Mouse (Mus musculus): ENCODE results near the gene Supt5. TPM values are rescaled to one million over a fixed set of nuclear protein-coding genes. Genes with fewer than 3 reads are reported as not detected.

Gene Supt5
- 33.7 and 46.7 TPM in 2 replicates for polyA plus RNA-seq (2021; fragmentation: Nextera tagmentation)
- long read RNA-seq, experiment 1, partial matches to known transcripts: 16 of 18 reads
- long read RNA-seq, experiment 1, other reads (novel, unspliced or antisense): 2 of 18 reads
- long read RNA-seq, experiment 2, partial matches to known transcripts: 77 of 122 reads
- long read RNA-seq, experiment 2, other reads (novel, unspliced or antisense): 44 of 122 reads

DNA sequence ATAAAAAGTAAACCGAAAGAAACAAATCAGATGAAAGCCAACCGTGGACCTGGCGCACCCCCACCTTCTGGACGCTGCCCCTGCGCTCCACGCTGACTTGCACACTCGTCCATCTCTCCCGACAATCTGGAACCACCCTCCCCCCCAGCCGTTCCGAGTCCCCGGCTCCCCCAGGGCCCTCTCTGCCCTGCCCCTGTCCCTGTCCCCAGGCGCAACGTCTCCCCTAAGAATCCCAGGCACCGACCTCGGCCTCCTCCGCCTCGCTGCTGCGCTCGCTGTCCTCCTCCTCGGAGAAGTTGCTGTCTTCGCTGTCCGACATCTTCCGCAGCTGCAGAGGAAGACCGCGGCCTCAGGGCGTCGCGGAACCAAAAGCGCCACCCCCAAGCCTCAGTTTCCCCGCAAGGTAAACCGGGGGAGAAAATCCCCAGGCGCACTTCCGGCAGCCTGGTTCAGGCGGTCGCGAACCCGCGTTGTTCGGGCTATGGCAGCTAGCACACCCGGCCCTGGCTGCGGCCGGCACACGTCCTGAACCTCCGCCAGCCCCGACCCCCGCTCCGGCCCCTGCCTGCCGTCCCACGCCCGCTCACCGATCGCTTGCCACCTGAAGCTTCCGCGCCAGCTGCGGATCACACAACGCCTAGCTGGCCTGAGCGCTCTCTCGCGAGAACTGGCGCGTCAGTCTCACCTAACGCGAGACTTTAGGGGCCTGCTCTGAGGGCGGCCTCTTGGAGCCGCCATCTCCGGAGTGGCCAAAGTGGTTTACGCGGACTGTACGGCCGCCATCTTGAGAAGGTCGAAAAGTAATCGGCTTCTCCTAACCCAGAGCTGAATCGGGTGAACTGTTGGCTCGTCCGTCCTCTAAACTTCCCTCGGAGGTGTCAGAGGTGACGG is at the start of gene Supt5:
Gene Supt5, minus strand, starts transcription at position 639 of the 891 bp plus-strand sequence.

DNA sequence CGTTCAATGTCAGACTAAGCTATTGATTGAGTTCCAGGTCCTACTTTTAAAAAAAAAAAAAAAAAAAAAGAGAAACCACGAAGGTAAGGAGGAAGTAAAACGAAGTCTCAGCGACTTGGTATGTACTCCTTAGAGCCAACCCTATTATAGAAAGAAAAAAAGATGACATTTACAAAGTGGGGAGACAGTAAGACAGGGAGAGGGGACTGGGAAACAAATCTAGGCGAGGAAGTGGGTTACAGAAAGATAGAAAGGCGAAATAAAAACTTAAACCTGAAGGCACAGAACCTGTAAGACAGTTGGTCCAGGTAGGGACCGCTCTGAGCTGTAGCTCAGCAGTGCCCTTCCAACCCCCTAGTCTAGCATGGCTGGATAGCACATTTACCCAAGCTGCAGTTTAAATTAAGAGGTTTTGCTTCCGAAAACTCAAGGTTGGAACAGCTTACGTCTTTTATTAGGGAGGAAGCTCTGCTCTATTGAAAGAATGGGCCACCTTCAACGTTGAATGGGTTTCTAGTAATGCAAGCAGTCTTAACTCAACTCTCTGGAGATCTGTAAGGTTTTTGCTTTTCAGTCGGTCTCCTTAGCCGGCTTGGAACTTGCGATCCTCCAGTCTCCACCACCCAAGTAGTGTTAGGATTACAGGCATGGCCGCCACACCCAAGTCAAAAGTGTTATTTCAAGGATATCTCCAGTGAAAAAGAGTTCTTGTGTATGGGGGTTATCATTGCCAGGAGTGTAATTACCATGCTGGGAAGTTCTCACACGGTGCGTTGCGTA is 41.9 kb upstream of the Supt5 start, which contains the start of gene Zfp36:
Gene Zfp36, minus strand, starts transcription at position 17 of the 780 bp plus-strand sequence.

DNA sequence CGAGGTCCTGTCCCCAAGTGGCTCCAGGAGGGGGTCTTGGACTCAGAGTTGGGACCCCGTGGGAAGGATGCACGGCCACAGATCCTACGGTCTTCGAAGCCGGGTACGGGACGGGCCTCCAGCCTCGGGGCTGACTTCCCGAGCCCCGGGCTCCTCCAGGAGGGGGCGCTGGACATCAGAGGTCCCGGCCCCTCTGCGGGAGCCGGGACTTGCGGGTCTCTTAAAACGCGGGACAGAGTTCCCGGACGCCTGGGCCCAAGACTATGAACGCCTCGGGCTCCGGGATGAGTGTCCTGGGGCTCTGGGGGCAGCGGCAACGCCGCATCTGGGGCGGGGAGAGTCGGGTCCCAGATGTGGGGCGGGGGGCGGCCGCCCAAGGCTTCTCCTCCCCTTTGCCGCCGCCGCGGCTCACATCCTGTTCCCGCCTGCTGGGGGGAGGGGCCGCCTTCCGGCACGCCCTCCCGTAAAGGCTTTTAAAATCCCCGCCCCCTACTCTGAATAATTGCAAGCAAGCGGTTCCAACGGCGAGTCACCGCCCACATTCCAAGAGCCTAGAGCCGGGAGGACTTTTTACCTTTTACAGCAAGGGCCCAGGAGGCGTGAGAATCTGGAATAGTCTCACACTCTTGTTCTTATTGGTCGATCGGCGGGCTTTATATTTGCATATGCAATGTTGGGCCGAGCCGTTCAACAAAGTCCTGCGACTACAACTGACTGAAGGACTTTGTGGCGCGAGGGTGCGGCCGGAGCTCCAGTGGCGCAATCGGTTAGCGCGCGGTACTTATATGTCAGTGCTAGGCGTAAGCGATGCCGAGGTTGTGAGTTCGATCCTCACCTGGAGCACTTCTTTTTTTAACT is 33.9 kb upstream of the Supt5 start, which contains the start of gene Plekhg2:
Gene Plekhg2, minus strand, starts transcription at position 349 of the 858 bp plus-strand sequence.

DNA sequence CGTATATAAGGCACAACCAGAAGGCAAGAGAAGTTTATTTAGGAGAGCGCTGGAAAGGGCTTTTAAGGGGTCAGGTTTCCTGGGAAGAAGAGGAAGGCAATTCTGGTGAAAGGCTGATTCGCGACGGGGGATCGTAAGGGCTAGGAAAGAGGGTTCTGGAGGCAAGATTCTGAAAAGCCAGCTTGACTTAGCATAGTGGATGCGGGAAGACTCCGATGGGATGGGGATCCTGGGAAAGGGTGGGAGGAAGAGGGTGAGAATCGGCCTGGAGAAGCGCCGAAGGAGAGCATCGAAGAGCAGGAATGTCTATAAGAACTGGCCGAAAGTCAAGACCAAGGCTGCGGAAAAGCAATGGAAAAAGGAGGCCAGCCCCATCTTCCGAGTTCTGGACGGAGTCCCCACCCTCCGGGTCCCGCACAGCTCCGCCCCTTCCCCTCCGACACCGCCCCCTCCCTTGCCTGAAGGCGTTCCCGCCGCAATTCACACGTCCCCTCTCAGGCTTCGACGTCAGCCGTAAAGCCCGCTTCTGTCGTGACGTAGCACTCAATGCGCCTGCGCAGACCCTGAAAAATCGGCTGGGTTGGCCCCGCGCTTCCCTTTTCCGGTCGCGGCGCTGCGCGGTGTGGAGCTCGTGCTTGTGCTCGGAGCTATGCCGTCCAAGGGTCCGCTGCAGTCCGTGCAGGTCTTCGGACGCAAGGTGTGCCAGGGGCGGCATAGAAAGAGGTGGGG is 11.8 kb upstream of the Supt5 start, which contains the start of gene Rps16:
Gene Rps16, plus strand, starts transcription at position 498 of the 729 bp plus-strand sequence.

DNA sequence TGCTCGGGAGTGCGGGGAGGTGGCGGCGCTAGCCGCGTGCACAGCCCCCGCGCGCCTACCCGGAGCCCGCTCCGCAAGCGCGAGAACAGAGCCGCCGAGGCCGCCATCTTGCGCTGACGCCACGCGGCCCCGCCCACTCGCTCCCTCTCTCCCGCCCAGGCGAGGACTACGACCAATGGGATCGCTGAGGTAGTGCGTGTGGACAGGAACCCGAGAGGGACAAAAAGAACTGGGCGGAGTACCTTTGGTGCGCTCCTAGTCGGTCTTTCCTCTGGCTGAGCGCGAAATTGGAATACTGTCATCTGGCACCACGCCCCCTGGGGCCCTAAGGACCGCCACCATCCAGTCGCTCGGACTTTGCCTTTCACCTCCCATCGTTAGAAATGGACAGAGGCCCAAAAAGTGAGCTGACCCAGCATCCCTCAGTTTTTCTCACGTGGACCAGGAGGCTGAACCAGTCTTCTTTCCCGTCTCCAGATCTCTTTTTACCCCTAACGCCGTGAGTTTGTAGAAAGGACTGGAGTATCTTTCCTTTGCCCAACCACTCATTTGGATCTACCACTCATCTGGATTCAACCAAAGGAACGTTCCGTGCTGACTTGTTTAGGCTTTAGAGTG is 26.5 kb downstream of the Supt5 start, which contains the start of gene Timm50:
Gene Timm50, minus strand, starts transcription at position 147 of the 618 bp plus-strand sequence.

DNA sequence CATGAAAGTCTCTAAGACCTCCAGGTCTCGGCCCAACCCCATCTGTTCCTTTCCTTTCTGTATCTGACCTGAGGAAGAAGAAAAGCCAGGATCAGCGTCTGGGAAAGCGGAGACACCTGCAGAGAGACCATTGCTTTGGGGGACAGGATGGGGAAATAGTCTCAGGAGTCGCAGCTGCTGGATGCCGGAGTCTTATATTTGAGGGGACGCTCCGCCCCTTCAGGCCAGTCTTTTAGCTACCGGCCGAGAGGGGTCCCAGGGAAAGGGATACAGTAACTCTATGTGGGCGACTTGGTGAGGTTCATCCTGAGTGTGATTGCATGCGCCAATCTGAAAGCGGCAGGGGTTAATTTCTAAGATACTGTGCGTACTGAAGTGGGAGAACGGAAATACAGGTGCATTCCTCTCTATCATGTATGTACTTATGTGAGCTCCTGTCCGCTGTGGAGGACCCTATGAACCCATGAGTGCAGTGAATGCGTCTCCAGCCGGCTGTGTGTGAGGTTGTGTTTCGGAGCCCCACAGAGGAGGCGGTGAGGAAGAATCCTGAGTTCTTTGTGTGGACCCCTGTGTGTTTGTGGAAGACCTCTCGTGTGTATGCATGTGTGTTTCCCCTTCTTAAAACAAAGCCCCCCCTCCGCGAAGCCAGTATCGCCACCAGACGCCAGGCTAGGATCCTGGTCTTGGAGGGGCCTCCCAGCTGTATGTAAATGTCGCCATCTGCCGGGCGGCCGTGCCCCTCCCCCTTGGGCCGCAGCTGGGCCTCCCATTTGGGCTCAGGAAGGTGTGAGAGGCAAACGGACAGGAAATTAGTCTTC is 36.7 kb downstream of the Supt5 start, which contains the start of gene Dll3:
Gene Dll3, minus strand, starts transcription at position 623 of the 818 bp plus-strand sequence.

DNA sequence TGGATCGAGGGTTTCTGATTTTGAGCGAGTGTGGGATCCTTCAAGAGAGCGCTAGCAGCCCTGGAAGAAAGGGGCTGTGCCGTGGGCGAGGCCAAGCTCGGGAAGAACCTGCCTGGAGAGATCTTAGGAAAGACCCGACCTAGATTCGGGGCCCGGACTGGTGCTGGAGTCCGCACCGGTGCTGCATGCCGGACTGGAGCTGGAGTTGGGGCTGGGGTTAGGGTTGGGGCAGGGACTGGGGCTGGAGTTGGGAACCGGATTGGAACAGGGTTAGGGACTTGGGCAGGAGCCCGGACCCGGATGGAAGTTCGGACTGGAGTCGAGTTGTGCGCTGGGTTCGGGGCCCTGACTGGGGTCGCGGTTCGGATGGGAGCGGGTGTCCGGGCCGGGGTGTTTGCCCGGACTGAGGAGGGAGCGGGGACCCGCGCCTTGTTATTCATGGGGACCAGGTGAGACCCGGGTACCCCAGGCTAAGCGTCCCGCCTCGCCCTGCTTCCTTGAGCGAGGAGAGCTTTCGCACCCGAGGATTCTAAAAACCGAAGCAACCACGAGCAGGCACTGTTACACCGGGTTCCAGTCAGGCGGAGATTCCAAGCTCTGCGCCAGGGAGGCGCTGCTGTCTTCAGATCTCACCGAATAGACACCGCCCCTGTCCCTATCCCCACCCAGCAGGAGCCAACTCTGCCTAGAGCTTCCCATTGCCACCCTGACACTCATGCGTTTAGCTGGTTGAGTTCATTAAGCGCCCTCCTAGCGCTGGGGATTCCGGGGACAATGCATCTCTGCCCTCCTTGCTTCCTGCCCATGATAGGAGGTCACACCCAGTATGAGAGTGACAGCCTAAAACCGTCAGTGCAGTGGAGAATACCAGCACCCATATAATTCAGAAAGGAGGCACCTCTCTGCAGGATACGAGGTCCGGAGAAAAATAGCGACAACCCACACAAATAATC is 47.6 kb downstream of the Supt5 start, which contains the start of gene Selenov:
Gene Selenov, minus strand, starts transcription at position 549 of the 953 bp plus-strand sequence.

DNA sequence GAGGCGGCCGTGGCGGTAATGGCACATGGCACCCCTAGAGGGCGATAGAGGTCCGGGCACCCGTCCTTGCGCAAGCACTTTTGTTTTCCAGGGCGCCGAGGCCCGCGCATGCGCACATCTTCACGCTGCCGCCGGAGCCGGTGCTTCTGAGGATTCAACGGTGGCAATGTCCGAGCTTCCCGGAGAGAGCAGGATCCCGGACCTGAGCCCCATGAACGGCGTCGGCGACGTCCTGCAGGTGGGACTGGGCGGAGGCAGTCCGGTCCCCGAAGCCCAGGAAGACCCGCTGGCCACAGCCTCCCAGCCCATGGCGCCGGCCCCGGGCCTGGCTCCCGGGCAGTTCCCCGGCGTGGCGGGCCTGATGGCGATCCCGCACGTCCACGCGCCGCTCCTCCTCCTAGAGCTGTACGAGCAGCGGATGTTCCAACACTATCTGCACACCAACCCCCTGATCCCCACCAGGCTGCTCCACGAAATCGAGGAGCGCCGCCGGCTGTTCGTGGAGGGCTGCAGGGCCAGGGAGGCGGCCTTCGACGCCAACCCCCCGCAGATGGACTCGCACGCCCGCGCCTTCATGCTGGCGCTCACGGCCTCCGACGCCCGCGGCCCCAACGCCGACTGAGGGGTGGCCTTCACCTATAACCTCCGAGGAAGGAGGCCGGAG is 60.8 kb downstream of the Supt5 start, which contains the start of gene Eid2b:
Gene Eid2b, plus strand, starts transcription at position 125 of the 664 bp plus-strand sequence.

DNA sequence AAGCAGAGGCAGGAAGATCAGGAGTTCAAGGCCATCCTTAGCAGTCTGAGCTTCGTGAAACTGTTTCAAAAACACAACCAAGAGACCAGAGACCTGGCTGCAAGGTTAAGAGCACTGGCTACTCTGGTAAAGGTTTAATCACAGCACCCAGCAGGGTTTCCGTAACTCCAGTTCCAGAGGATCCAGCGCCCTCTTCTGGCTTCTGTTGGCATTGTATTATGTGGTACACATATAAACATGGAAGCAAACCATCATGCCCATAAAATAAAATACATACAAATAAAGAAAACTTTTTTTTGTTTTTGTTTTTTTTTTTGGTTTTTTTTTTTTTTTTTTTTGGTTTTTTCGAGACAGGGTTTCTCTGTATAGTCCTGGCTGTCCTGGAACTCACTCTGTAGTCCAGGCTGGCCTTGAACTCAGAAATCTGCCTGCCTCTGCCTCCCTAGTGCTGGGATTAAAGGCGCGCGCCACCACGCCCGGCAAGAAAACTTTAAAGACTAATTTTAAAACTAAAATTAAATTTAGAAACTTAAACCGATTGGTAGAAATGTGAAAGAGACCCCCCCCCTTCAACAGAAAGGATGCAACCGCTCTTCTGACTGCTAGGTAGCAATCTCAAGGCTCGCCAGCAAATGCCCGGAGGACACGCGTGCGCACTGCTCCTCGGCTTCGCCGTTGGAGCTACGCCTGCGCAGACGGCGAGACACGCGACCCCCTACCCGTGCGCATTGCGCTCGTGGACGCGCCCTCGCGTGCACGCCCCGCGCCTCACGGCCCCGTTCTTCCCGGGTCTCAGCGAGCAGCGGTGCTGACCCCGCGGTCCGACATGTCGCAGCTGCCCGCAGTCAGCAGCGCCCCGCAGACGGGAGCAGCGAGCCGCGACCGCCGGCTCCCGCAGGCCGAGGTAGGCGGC is 71.2 kb downstream of the Supt5 start, which contains the start of gene Eid2:
Gene Eid2, plus strand, starts transcription at position 753 of the 913 bp plus-strand sequence.

Other genes starting within 250 kb of the Supt5 start
- gene 9530053A07Rik, start 209.3 kb downstream of the Supt5 start, polyA plus RNA-seq (2021; fragmentation: Nextera tagmentation): 0.04 and 0.05 TPM in 2 replicates
- 7.4 and 8.8 TPM in 2 replicates for gene Fbl, start 169.0 kb downstream of the Supt5 start, polyA plus RNA-seq (2021; fragmentation: Nextera tagmentation)
- 9.0 and 12.7 TPM in 2 replicates for gene Dyrk1b, start 159.3 kb downstream of the Supt5 start, polyA plus RNA-seq (2021; fragmentation: Nextera tagmentation)
- 7.8 and 7.9 TPM in 2 replicates for gene Eid2, start 70.9 kb downstream of the Supt5 start, polyA plus RNA-seq (2021; fragmentation: Nextera tagmentation)
- gene Eid2b, start 61.0 kb downstream of the Supt5 start, polyA plus RNA-seq (2021; fragmentation: Nextera tagmentation): 28.2 and 31.5 TPM in 2 replicates
- gene Selenov, start 47.6 kb downstream of the Supt5 start, polyA plus RNA-seq (2021; fragmentation: Nextera tagmentation): 0.78 and 1.5 TPM in 2 replicates
- 3.4 and 5.7 TPM in 2 replicates for gene Dll3, start 36.5 kb downstream of the Supt5 start, polyA plus RNA-seq (2021; fragmentation: Nextera tagmentation)
- 82.8 and 86.7 TPM in 2 replicates for gene Timm50, start 26.7 kb downstream of the Supt5 start, polyA plus RNA-seq (2021; fragmentation: Nextera tagmentation)
- 1,578 and 1,706 TPM in 2 replicates for gene Rps16, start 11.9 kb upstream of the Supt5 start, polyA plus RNA-seq (2021; fragmentation: Nextera tagmentation)
- 0.77 and 1.2 TPM in 2 replicates for gene Plekhg2, start 33.9 kb upstream of the Supt5 start, polyA plus RNA-seq (2021; fragmentation: Nextera tagmentation)
- 0.77 and 1.1 TPM in 2 replicates for gene Zfp36, start 41.5 kb upstream of the Supt5 start, polyA plus RNA-seq (2021; fragmentation: Nextera tagmentation)
- 77.7 and 79.7 TPM in 2 replicates for gene Med29, start 54.0 kb upstream of the Supt5 start, polyA plus RNA-seq (2021; fragmentation: Nextera tagmentation)
- gene Paf1, start 54.2 kb upstream of the Supt5 start, polyA plus RNA-seq (2021; fragmentation: Nextera tagmentation): 40.4 and 52.6 TPM in 2 replicates
- gene Gmfg, start 98.7 kb upstream of the Supt5 start, polyA plus RNA-seq (2021; fragmentation: Nextera tagmentation): 6.8 and 7.5 TPM in 2 replicates
- 4.0 and 4.4 TPM in 2 replicates for gene Lrfn1, start 113.2 kb upstream of the Supt5 start, polyA plus RNA-seq (2021; fragmentation: Nextera tagmentation)
- not detected in 2 replicates for gene Ifnl2, start 171.7 kb upstream of the Supt5 start, polyA plus RNA-seq (2021; fragmentation: Nextera tagmentation)
- not detected in 2 replicates for gene Ifnl3, start 184.1 kb upstream of the Supt5 start, polyA plus RNA-seq (2021; fragmentation: Nextera tagmentation)
- not detected in 2 replicates for gene Sycn, start 202.1 kb upstream of the Supt5 start, polyA plus RNA-seq (2021; fragmentation: Nextera tagmentation)
- not detected in 2 replicates for gene Nccrp1, start 208.5 kb upstream of the Supt5 start, polyA plus RNA-seq (2021; fragmentation: Nextera tagmentation)